Mouse (Mus musculus) limb, embryonic 15.5 days (tissue): ENCODE measurements around the gene Syne4. TPM values are rescaled to one million over a fixed set of nuclear protein-coding genes. Genes with fewer than 3 reads are reported as not detected.

Experiments
- ATAC-seq: fragments of 200-750 bp; cut with Nextera tagmentation; 2 replicates; pipeline ENCODE4 v1.8.0; 2017; ENCODE audit warnings: low read depth, moderate TSS enrichment; ENCODE audit not compliant: insufficient number of reproducible peaks, low FRiP score, low TSS enrichment
- H3K27ac ChIP-seq: fragments of 300-500 bp; sonication (generic); 2 replicates; pipeline ENCODE4 v1.5.1; 2015; ENCODE audit warnings: moderate library complexity, mild to moderate bottlenecking, inconsistent platforms
- H3K27me3 ChIP-seq: fragments of 300-500 bp; sonication (generic); 2 replicates; pipeline ENCODE4 v1.6.1; 2015; ENCODE audit warnings: inconsistent platforms
- H3K36me3 ChIP-seq: fragments of 300-500 bp; sonication (generic); 2 replicates; pipeline ENCODE4 v1.6.1; 2015; ENCODE audit warnings: inconsistent platforms
- H3K4me1 ChIP-seq: fragments of 300-500 bp; sonication (generic); 2 replicates; pipeline ENCODE4 v1.6.1; 2015; ENCODE audit warnings: inconsistent platforms
- H3K4me2 ChIP-seq: fragments of 300-500 bp; sonication (generic); 2 replicates; pipeline ENCODE4 v1.6.1; 2015; ENCODE audit warnings: mild to moderate bottlenecking, inconsistent platforms
- H3K4me3 ChIP-seq: fragments of 300-500 bp; sonication (generic); 2 replicates; pipeline ENCODE4 v1.5.1; 2015; ENCODE audit warnings: mild to moderate bottlenecking, inconsistent platforms
- H3K9ac ChIP-seq: fragments of 300-500 bp; sonication (generic); 2 replicates; pipeline ENCODE4 v1.6.1; 2015; ENCODE audit warnings: inconsistent platforms
- H3K9me3 ChIP-seq: fragments of 300-500 bp; sonication (generic); 2 replicates; pipeline ENCODE4 v1.6.1; 2016; ENCODE audit warnings: inconsistent platforms
- WGBS: fragments of 180-500 bp; shearing (Covaris S2); methylation state at CpG from one replicate; pipeline ENCODE4 v1.1.7; 2015; 5-methylcytosine and 5-hydroxymethylcytosine counted together
- polyA plus RNA-seq: library from polyadenylated mRNA; unstranded; fragments of >200 nt; fragmentation: Nextera tagmentation; extraction: Ambion mirVana; gene quantifications from 2 replicates; pipeline ENCODE4 v1.2.1, GENCODE M21; 2015

Gene Syne4
- polyA plus RNA-seq, 1 experiment from 2014 or later = 42.8 TPM

DNA sequence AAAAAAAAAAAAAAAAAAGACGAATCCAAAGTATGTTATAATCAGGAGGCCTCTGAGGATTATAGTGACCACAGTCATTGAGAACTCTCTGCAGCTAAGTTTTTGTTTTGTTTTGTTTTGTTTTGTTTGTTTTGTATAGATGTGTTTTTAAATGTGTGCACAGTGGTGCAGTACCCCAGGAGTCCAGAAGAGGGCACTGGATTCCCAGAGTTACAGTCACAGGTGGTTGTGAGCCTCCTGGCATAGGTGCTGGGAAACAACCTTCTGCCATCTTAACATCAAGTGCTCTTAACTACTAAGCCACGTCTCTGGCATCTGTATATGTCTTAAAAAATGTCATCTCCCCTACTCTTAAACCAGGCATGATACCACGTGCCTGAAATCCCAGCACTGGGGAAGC, 13.7 kb upstream of the Syne4 start:
- Histone ChIP-seq H3K27me3 (no peaks in the 10 kb centered on the region), H3K9me3 (no peaks in the 10 kb centered on the region), H3K36me3 (peaks cover 79% of the 10 kb centered on the region), H3K4me1 (no peaks in the 10 kb centered on the region), H3K4me3 (no peak overlapping the region), H3K4me2 (no peak overlapping the region), H3K27ac (no peak overlapping the region), H3K9ac (no peak overlapping the region)
- no peak for ATAC-seq
- 50% methylated on average over 3 of the region's 3 CpGs for WGBS

DNA sequence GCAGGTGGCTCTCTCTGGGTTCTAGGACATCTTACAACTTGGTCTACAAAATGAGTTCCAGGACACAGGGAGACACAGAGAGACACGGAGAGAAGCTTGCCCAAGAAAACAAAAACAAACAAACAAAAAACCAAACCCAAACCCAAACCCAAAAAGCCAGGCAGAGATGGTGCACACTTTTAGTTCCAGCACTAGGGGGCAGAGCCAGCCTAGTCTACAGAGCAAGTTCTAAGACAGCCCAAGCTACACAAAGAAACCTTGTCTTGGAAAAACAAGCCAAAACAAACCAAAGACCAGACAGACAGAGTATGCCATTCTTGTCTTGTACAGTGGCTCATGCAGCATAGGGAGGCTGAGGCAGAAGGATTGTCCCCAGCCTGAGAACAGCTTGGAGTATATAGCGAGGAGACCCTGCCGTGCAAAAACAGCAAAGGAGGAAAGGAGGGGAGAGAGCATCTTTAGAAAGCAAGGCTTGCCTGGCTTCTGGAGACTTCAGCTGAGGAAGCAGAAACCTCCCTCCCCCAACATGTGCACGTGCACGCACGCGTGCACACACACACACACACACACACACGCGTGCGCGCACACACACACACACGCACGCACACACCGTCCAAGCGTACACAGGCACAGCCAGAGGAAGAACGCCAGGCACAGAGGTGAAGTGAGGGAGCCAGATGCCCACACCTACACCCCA, 8.4 kb upstream of the Syne4 start:
- no peaks in the 10 kb centered on the region for H3K9me3 ChIP-seq
- H3K9ac ChIP-seq = no peak overlapping the region
- WGBS = 93% methylated on average over 16 of the region's 16 CpGs
- no peak overlapping the region for H3K4me2 ChIP-seq
- H3K27ac ChIP-seq = no peak overlapping the region
- H3K4me3 ChIP-seq = no peak overlapping the region
- H3K36me3 ChIP-seq = peaks cover 46% of the 10 kb centered on the region
- H3K27me3 ChIP-seq = no peaks in the 10 kb centered on the region
- ATAC-seq = no peak
- H3K4me1 ChIP-seq = peaks cover 17% of the 10 kb centered on the region

DNA sequence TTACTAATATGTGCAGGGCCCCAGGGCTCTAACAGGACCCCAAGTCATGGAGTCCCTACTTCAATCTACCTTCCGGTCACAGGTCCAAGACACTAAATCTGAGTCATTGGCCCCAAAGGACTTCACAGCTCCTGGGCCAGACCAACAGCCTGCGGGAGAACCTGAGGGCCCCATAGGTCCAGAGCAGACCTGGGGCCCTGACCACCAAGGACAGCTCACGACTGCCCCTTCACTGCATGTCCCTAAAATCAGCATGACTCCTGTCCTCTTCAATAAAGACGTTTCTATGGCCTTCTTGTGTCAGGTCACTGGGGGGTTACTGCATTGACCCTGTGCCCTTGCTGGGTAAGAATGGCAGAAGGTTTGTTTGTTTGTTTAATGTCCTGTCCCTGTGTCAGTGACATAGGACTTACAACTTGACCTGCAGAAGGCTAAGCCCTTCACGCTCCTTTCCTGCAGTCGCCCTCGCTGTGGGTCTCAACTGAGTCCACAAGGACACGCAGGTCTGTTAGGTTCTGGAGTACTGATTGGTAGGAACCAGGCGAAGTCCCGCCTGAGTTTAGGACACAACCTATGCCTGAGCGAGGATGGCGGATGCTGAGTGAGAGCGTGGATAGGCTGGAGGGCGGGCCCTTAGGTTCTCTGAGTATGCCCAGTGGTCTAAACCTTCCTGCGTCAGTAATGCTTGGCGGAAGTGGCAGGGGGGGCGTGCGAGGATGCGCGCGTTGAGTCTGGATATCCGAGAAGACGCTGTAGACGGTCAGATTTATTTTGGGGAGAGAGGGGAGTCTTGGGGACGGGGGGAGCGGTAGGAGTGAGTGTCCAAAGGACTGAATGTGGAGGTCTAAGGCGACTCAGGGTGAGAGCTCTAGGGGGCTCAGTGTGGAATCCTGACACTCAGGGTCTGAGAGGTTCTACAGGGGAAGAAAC, 6.3 kb upstream of the Syne4 start, which contains the start of gene Alkbh6:
TSS of gene Alkbh6 (plus strand) at position 642 of the 930 bp plus-strand sequence.
- 3% methylated on average over 27 of the region's 27 CpGs for WGBS
- peak; percentile 99 for ATAC-seq
- peak within 1 kb of the TSS; percentile 61 for H3K9ac ChIP-seq
- peak within 1 kb of the TSS; percentile 87 for H3K4me2 ChIP-seq
- H3K36me3 ChIP-seq = peaks cover 42% of the 10 kb centered on the region
- peaks cover 17% of the 10 kb centered on the region for H3K4me1 ChIP-seq
- peak within 1 kb of the TSS; percentile 68 for H3K4me3 ChIP-seq
- H3K27me3 ChIP-seq = no peaks in the 10 kb centered on the region
- peak within 1 kb of the TSS; percentile 80 for H3K27ac ChIP-seq
- no peaks in the 10 kb centered on the region for H3K9me3 ChIP-seq

DNA sequence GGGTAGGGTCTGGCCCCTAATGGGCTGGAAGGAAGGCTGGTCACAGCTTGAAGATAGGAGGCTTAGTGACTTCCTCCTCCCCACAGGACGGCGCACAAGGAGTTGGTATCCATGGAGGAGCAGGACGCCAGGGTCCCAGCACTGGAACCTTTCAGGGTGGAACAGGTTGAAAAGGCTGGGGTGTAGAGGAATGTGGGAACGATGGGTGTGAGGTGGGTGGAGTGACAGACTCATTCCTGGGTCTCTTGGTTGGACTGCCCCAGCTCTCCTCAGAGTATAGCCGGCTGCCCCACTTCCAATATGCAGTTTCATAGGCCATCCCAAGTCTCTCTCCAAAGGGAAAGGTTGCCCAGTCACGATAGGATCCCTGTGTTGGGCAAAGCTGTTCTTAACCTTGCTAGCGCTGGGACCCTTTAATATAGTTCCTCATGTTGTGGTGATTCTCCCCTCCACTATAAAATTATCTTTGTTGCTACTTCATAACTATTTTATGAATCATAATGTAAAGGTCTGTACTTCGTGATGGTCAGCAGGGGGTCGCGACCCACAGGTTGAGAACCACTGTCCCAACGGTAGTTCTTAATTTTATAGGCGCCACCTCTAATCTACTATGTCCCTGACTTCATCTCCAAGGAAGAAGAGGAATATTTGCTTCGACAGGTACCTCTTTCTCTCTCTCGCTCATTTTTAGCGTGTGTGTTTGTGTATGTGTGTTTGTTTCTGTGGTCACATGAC, 5.0 kb upstream of the Syne4 start:
- no peaks in the 10 kb centered on the region for H3K9me3 ChIP-seq
- peak overlapping the region; percentile 80; the same call in 1 of the 2 replicates for H3K27ac ChIP-seq
- H3K36me3 ChIP-seq = peaks cover 35% of the 10 kb centered on the region
- no peaks in the 10 kb centered on the region for H3K27me3 ChIP-seq
- ATAC-seq = no peak
- peak overlapping the region; percentile 61 for H3K9ac ChIP-seq
- peaks cover 26% of the 10 kb centered on the region for H3K4me1 ChIP-seq
- 58% methylated on average over 15 of the region's 15 CpGs for WGBS
- H3K4me2 ChIP-seq = peak overlapping the region; percentile 87
- H3K4me3 ChIP-seq = peak overlapping the region; percentile 68

DNA sequence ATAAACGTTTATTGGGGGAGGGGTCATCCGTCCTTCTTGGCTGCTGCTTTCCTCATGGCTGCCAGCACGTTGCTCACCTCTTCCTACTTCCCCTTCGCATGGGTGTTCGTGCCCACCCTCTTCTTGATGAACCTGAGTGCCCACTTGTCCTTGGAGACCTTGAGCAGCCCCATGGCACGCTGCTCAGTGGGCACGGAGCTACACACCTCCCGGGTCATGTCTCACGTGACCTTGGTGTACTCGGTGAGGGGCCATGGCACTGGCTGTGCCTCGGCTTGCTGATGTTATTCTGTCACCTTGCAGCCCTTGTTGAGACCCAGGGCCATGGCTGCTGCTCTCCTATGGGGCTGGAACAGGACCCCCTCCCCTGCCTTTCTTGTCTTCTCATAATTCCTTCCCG, 4.5 kb upstream of the Syne4 start:
- H3K4me3 ChIP-seq = no peak overlapping the region
- H3K4me2 ChIP-seq = no peak overlapping the region
- ATAC-seq = no peak
- peaks cover 31% of the 10 kb centered on the region for H3K4me1 ChIP-seq
- 88% methylated on average over 12 of the region's 12 CpGs for WGBS
- no peaks in the 10 kb centered on the region for H3K9me3 ChIP-seq
- H3K27ac ChIP-seq = no peak overlapping the region
- peaks cover 33% of the 10 kb centered on the region for H3K36me3 ChIP-seq
- no peaks in the 10 kb centered on the region for H3K27me3 ChIP-seq
- H3K9ac ChIP-seq = no peak overlapping the region

DNA sequence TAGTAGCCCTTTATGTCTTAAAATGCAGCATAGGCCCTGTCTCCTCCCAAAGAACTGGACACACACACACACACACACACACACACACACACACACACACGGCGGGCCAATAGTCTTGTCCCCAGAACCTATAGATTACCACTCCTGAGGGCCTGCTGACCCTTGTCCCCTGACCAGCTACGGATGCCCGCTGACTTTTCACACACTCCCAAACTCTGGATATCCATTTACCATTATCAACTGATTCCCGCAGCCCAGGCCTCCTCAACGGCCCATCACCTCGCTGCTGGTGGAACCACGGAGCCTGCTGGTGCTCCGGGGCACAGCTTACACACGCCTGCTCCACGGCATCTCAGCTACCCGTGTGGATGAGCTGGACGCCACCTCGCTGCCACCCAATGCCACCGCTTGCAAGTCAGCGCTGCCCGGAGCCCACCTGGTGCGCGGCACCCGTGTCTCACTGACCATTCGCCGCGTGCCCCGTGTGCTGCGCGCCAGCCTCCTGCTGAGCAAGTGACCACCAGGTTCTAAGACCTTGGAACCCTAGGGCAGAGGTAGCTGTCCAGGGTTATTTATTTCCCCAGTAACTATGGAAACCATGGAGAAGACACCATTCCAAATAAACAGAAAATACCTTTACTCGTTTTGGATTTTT, 814 bp upstream of the Syne4 start:
- Histone ChIP-seq H3K4me3 (no peak overlapping the region), H3K27ac (no peak overlapping the region), H3K9me3 (no peaks in the 10 kb centered on the region), H3K36me3 (peaks cover 30% of the 10 kb centered on the region), H3K9ac (no peak overlapping the region), H3K4me2 (no peak overlapping the region), H3K27me3 (no peaks in the 10 kb centered on the region), H3K4me1 (peaks cover 37% of the 10 kb centered on the region)
- ATAC-seq = no peak
- 53% methylated on average over 27 of the region's 27 CpGs for WGBS

DNA sequence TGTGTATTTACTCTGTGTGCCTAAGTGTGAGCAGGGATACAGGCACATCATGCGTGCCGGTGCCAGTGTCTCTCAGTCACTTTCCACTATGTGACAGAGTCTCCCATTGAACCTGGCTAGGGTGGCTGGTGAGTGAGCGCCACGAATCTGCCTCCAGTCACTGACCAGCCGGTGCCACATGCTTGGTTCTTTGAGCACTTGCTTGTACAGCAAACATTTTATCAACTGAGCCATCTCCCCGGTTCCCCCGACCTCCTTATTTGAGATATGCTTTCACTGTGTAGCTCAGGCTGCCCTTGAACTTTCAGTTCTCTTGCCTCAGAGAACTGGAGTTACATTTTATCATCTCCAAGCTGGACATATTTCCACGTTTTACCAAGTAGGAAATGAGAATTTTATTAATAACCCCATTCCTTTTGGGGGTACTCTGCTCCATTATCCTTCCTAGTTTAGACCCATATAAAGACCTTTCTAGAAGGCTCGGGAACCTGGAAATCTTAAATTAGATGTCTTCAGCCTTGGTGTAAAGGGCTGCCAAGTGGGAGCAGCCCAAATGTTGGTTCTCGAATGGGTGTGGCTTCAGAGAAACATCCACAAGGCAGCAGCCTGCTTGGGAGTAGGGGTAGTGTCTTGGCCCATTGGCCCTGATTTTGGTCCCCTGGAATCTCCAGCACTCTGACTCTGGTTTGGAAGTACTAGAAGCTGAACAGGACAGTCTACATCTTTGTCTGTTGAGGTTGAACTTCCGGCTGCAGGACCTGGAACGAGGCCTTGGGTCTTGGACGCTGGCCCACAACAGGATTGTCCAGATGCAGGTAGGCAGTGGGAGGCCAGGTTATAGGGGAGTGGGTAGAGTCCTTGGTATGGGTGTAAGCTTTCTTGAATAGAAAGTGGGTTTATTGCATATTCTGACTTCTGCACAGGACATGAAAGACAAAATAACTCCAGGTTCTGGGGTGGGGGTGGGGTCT, 1.2 kb downstream of the Syne4 start:
- peaks cover 34% of the 10 kb centered on the region for H3K36me3 ChIP-seq
- WGBS = 71% methylated on average over 13 of the region's 13 CpGs
- H3K27me3 ChIP-seq = no peaks in the 10 kb centered on the region
- H3K27ac ChIP-seq = no peak overlapping the region
- H3K4me1 ChIP-seq = peaks cover 28% of the 10 kb centered on the region
- H3K9me3 ChIP-seq = no peaks in the 10 kb centered on the region
- H3K4me3 ChIP-seq = peak overlapping the region; percentile 43
- H3K9ac ChIP-seq = 0 out of 2 replicates have a peak overlapping the region, but pooled peaks have one; percentile 31
- no peak for ATAC-seq
- peak overlapping the region; percentile 50; the same call in 1 of the 2 replicates for H3K4me2 ChIP-seq

DNA sequence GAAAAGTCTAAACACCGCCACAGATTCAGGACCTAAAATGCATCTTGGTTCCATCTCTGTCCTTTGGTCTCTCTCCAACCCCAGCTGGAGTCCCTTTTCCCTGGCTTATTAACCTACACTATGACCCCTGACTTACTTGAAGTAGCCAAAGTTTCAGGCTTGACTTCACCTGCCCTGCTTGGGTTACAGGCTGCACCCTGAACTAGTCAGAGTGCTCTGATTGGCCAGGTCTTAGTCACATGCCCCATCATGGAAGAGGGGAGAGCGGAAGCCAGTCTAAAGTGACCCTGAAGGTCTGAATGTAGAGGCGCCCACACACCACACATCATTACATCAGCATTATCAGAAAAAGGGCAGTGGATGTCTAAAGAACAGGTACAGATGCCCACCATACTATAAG, 3.5 kb downstream of the Syne4 start:
- Histone ChIP-seq H3K36me3 (peaks cover 20% of the 10 kb centered on the region; the same call in 1 of the 2 replicates), H3K9me3 (no peaks in the 10 kb centered on the region), H3K27ac (no peak overlapping the region), H3K4me2 (no peak overlapping the region), H3K4me1 (peaks cover 41% of the 10 kb centered on the region), H3K4me3 (no peak overlapping the region), H3K9ac (no peak overlapping the region), H3K27me3 (no peaks in the 10 kb centered on the region)
- ATAC-seq = no peak
- WGBS = 88% methylated on average over 3 of the region's 3 CpGs

DNA sequence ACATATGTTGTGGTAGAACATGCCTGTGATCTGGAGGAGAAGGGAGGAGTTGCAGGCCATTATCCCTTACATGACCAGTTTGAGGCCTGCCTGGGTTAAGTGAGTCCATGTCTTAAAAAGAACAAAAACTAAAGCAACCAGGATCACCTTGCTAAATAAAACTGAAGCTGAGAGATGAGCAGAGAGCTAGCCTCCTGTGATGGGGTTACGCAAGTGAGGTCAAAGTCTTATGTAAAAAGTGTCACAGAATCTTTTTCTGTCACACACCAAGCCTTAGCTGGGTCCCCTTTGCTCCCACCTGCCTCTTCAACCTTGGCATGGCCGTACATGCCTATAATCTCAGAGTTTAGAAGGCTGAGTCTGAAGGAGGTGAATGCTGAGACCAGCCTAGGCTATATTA, 6.3 kb downstream of the Syne4 start:
- 0 out of 2 replicates have a peak, but pooled peaks cover 5% of the 10 kb centered on the region for H3K9me3 ChIP-seq
- H3K27me3 ChIP-seq = no peaks in the 10 kb centered on the region
- no peak for ATAC-seq
- WGBS = 82% methylated on average over 2 of the region's 2 CpGs
- 0 out of 2 replicates have a peak overlapping the region, but pooled peaks have one; percentile 87 for H3K27ac ChIP-seq
- H3K9ac ChIP-seq = no peak overlapping the region
- H3K4me1 ChIP-seq = peaks cover 19% of the 10 kb centered on the region
- peak overlapping the region; percentile 79 for H3K4me3 ChIP-seq
- peak overlapping the region; percentile 74 for H3K4me2 ChIP-seq
- H3K36me3 ChIP-seq = peaks cover 20% of the 10 kb centered on the region; the same call in 1 of the 2 replicates

DNA sequence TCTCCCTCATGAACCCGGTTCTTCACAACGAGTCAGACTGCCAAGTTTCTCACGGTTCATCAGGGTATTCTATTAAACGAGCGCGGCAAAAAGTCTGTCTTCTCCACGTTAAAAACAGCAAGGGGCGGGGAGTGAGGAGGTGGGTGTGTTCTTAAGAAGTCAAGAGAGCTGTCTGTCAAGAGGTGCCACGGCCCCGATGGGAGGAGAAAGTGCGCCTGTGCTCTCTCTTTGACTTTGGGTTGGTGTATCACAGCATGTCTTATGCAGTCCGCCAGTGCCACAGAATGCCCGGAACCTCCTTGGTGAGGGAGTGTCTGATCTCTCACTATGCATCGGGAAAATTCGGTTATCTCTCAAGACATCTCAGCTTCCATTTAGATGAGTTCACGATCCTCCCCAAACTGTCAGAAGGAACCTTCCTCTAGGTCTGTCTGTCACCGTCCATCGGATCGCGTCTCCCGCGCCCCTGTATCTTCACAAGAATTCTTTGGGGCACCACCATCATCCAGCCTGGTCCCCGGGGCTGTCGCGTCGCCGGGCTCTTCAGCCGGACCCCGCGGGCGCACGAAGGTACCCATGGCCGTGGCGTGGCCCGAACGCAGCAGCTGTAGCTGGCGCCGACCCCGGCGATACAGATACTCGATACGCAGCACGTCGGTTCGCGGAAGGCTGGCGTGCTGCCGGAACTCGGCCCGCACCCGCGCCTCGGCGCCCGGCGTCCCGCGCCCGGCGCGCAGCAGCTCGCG, 7.1 kb downstream of the Syne4 start, which contains the start of gene E130208F15Rik:
TSS of gene E130208F15Rik (plus strand) at position 202 of the 746 bp plus-strand sequence.
- H3K4me1 ChIP-seq = peaks cover 17% of the 10 kb centered on the region
- peak within 1 kb of the TSS; percentile 71 for H3K9ac ChIP-seq
- no peaks in the 10 kb centered on the region for H3K27me3 ChIP-seq
- peak within 1 kb of the TSS; percentile 74 for H3K4me2 ChIP-seq
- WGBS = under 1% methylated on average over 63 of the region's 63 CpGs
- peak within 1 kb of the TSS; percentile 87 for H3K27ac ChIP-seq
- 0 out of 2 replicates have a peak, but pooled peaks cover 5% of the 10 kb centered on the region for H3K9me3 ChIP-seq
- peaks cover 14% of the 10 kb centered on the region; the same call in 1 of the 2 replicates for H3K36me3 ChIP-seq
- peak within 1 kb of the TSS; percentile 79 for H3K4me3 ChIP-seq
- ATAC-seq = peak; percentile 41
